In the genomic region with DNA sequence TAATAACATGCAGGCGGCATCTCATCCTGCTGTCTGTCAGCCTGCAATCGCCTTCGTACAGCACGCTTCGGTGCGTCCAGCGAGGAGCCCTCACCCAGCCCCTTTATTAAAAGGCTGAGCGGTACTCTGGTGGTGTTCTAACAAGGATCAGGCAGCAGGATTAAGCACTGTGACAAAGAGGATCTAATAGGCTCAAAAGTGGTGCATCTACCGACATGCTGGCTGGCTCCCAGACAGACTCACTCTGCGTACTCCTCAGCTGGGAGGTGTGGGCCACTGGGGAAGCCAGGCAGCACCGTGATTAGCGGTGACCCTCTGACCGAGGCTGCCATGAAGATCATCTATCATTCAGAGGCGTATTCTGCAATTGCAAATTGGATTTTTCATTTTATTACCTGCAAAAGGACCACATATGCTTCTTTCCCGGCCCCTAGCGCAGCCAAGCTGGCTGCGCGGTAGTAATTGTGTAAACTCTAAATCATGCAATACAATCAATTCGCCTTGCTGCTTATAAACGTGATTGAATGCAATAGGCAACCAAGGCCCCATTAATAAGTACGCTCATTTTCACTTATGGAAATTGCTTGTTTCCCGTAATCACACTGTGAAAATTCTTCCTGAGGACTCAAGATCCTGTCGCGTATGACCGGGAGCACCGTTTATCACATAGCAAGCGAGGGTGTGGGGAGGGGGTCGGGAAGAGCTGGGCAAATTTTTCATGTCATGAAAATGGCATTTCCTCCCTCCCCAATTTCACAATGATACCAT, we compare ENCODE assay signal across 15 mouse cellular contexts.
DNase-seq lines count a peak whose midpoint lies in the region; ATAC-seq lines count a peak whose summit lies in the region.
"Had no signal": no experiment of that assay in that cellular context is flagged by ENCODE, and none has a peak within 500 bp of the region (broad histone marks: within the 10 kb centered on the region; RNA-seq: fewer than 3 reads in every experiment).

No protein-coding gene starts in this region.

- peak overlapping the region; percentile 61 for H3K27ac ChIP-seq in forebrain, embryonic 12.5 days
- H3K27ac ChIP-seq: layer of hippocampus, adult 2 months had no signal

- H3K36me3 ChIP-seq in forebrain, embryonic 12.5 days (replicated peaks): no peaks in the 10 kb centered on the region

- H3K4me2 ChIP-seq in forebrain, embryonic 12.5 days: peak overlapping the region; percentile 40

- peak; percentile 89 for ATAC-seq in forebrain, embryonic 12.5 days (ENCODE audit: low FRiP score)

- peak overlapping the region; percentile 12; the same call in 1 of the 2 replicates for H3K9ac ChIP-seq in forebrain, embryonic 12.5 days

- no peaks in the 10 kb centered on the region for H3K9me3 ChIP-seq in forebrain, embryonic 12.5 days

- H3K4me1 ChIP-seq in forebrain, embryonic 12.5 days: peaks cover 26% of the 10 kb centered on the region

- H3K27me3 ChIP-seq in forebrain, embryonic 12.5 days: no peaks in the 10 kb centered on the region

- no peak overlapping the region; the same call in 1 of the 2 replicates for H3K4me3 ChIP-seq in forebrain, embryonic 12.5 days (replicated peaks)
- H3K4me3 ChIP-seq: layer of hippocampus, adult 2 months; myocyte had no signal

- peak; percentile 20 to 33 for DNase-seq in layer of hippocampus, postnatal 10 days (ENCODE audit: low spot score in 2 of 2)
- no peak for DNase-seq in layer of hippocampus, adult 8-10 months (ENCODE audit: low spot score in 2 of 2)
- DNase-seq in mesoderm, embryonic 11.5 days (ENCODE audit: low read depth, low spot score): peak; percentile 71
- DNase-seq in retina, embryonic 14.5 days (ENCODE audit: low spot score): peak; percentile 73
- DNase-seq in spleen, postnatal 14 days (ENCODE audit: low spot score in 2 of 2): no peak
- DNase-seq in thymus, postnatal 4 days: no peak
- no peak for DNase-seq in right cerebral cortex, postnatal 36 days (ENCODE audit: low spot score in 2 of 2)
- DNase-seq: adrenal gland, adult 2 months; cerebellum, adult 18-20 months; heart, postnatal 14 days; lung, adult 18-20 months; spleen, adult 18-20 months had no signal

- WGBS in forebrain, embryonic 12.5 days: 38% methylated on average over 28 of the region's 28 CpGs

Comparison
In these comparisons a context has a peak if more than half of its experiments do, and no peak if none do; other contexts are left out.
1. DNase-seq: peak in layer of hippocampus, postnatal 10 days (2 of 2), mesoderm, embryonic 11.5 days (single experiment) and retina, embryonic 14.5 days (single experiment); none in layer of hippocampus, adult 8-10 months (0 of 2), spleen, postnatal 14 days (0 of 2), thymus, postnatal 4 days (single experiment) and right cerebral cortex, postnatal 36 days (0 of 2).